Mouse (Mus musculus) C2C12 (cell line): Measurements from ENCODE around the gene Nav2.

Source experiments
- CTCF ChIP-seq: IDR thresholded peaks from one replicate; pipeline ENCODE4 v1.5.1; 2011; ENCODE audit not compliant: control insufficient read depth, insufficient read depth, insufficient read length
- MAX ChIP-seq: IDR thresholded peaks from one replicate; pipeline ENCODE4 v1.6.1; 2011; ENCODE audit warnings: mild to moderate bottlenecking, control low read depth
- MYOD1 ChIP-seq: IDR thresholded peaks from one replicate; pipeline ENCODE4 v1.6.1; 2011; ENCODE audit warnings: low read depth; ENCODE audit not compliant: control insufficient read depth, insufficient read length

- TF ChIP-seq CTCF (no peak), MAX (no peak), MYOD1 (no peak)
Measured at GRCm38 (mm10) chr7:48995171-48995570, 86.7 kb downstream of the Nav2 start.
